Mouse (Mus musculus) urinary bladder, postnatal 4 days (tissue): Measurements from ENCODE around the gene Cyp4x1.

Experiments used
- DNase-seq, 2 experiments: peaks; one replicate each; pipeline ENCODE4 v3.0.0; 2021 to 2022; ENCODE audit warnings: low spot score in 2 of 2

Gene Cyp4x1

DNA sequence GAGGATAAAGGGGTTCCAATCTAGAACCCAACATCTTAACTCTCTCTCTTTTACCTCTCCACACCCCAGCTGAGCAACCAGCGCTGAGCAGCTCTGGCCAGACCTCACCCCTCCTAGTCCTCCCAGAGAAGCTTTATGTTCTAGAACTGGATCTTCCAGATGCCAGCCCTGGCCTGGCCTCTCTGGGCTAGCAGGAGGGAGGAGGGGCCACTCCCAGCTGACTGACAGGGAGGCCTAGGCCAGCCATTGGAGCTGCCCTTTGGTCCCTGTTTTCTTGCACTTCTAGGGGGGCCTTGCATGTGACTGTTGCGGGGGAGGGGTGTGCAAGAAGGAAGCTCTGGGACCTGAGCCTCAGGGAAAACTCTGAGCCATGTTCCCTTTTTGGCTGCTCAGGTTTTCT lies 43.5 kb downstream of the Cyp4x1 start:
- no peak for DNase-seq

DNA sequence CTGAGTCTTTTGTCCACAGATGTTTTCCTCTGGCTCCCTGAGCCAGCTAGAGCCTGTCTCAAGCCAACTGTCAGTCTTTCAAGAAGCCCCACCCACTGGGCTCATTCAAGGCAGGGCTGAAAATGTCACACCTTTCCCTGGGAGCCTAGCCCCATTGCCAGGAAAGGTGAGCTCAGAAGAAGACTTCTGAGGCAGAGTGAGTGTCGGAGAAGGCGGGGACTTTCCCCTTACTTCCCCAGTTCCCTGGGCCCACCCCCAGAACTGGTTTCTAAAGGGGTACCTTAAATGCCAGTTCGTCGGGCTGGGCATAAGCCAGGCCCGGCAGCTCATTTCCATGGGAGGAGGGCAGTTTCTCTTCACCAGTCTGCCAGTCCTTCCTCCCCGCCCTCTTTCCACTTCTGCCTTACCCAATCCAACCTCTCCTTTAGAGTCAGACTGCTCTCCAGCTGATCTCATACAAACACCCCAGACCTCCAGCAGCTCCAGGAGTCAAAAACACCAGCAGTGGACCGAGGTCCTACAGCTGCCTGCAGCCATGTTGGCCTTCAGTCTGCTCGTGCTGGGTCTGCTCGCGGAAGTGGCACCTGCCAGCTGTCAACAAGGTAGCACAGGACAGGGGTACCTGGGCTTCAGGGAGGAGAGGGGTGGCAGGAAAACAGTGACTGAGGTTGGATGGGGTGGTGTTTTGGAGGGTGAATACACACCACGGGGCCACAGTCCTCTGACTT lies 45.3 kb downstream of the Cyp4x1 start, which contains the start of gene Pdzk1ip1:
Pdzk1ip1 (plus strand) TSS at position 98 of the 728 bp plus-strand sequence.
- no peak for DNase-seq

- DNase-seq = no peak
Measured at GRCm38 (mm10) chr4:115086763-115087415, 47.2 kb downstream of the Cyp4x1 start.

DNA sequence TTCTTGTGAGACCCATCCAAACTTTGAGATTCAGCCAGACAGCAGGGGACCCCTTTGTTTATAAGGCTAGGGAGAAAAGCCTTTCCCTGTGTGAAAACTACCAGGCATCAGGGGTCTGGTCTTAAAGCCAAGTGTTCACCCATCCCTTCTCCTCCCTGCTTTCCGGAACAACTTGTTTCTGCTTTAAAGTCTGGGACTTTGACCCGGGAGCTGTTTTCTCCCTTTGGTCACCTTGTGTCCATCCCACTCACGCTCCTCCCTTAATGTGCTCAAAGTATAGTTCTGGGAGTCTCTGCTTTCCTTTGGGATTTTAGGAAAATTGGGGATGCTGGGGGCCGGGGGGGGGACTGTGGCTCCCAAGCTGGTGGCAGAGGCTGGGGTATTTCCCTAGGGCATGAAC lies 47.8 kb downstream of the Cyp4x1 start:
- no peak for DNase-seq

DNA sequence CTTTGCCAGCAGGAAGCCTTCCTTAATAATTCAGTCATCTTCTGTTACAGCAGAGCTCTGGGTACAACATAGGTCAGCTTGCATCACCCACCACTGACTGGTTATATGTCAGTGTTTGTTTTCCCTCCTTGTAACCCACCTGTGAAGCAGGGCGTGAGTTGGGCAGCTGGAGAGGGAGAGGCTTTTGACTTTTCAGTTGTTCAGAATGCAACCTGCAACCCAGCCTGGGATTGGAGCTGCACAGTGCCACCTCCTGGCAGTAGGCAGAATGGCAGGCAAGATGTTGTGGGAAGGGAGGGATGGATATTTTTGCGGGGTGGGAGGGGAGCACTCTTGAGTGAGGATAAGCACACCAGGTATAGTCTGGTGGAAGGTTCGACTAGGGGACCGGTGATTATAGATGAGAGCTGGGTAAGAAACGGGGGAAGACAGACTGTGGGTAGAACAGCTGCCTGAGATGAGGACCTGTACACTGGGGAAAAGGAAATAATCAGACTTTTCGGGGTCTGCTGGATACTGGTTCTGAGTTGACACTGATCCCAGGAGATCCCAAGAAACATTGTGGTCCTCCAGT lies 48.5 kb downstream of the Cyp4x1 start:
- DNase-seq = no peak

DNA sequence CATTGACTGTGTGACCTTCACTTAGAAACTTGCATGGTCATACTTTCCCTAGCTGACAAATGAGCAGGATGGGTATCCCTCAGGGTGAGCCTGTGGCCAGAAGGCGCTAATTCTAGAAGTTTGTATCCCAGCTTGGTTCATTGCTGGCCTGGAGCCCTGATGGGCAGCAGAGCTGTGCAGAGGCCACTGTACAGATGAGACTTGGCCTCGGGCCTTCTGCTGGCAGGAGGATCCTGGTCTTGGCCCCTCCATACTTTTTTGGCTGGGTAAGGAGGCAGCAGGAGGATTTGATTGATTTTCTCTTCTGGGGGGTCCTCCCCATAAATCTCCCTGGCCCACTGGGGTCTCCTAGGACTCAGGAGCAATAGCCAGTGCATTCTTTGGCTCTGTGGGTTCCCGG lies 51.0 kb downstream of the Cyp4x1 start:
- peak in 1 of 2 experiments; percentile 48 for DNase-seq

DNA sequence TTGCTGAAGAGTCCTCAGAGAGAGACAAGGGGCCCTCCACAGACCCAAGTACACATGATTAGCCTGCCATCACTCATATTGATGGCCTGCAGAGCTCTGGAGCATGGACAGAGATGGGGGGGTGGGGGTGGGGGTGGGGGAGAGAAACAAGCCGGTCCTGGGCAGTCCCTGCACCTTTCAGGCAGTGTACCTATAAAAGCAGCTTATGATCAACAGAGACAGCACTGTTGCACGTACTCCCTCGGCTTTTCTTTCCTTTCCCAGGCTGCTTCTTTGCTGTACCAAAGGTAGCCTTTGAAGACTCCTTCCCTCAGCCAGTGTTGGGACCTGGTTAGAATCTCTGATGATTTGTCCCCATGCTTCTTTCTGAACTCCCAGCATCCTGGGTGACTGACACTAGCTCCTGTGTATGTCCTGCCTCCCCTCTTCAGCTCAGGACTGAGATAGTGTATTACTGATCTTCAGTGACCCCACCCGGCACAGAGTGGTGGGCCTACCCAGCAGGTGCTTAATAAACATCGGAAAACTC lies 54.2 kb downstream of the Cyp4x1 start:
- DNase-seq = no peak

- DNase-seq = no peak
Measured at GRCm38 (mm10) chr4:115078892-115079820, 54.9 kb downstream of the Cyp4x1 start.

GRCm38 (mm10) chr4:115075204-115075915 lies 58.7 kb downstream of the Cyp4x1 start:
- DNase-seq = no peak

DNA sequence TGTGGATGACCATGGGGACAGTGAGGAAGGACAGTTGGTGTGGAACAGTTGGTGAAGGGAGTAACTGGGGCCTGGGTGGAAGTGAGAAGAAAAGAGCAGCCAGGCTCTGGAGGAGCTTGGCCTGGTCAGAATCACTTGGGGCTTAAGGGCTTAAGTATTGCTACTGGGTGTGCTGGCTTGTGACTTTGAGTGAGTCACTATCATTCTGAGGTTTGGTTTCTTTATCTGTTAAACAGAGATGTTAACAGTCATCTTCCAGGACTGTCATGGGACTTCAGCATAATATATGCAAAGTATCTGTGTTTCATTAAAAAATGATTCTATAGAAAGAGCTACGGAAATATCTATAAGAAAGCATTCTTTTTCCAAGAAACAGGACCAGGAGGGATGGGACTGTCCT lies 59.3 kb downstream of the Cyp4x1 start:
- no peak for DNase-seq

DNA sequence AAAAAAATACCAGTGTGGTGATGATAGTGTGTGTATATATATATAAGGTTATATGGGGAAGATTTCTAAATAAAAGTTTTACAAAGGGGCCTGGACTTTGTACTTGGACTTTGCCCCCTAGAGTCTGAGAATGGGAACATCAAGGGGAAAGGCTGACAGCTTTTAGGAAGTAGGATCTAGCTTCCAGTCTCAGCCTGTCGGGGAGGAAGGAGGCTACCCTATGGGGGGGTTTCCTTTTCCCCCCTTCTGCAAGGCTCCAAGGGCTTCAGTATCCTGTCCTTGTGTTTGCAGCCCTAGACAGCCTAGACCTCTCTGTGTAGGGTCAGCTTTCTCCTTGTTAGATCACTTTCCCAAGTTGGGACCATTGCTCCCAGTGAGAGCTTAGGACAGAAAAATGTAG lies 62.4 kb downstream of the Cyp4x1 start:
- DNase-seq = no peak

DNA sequence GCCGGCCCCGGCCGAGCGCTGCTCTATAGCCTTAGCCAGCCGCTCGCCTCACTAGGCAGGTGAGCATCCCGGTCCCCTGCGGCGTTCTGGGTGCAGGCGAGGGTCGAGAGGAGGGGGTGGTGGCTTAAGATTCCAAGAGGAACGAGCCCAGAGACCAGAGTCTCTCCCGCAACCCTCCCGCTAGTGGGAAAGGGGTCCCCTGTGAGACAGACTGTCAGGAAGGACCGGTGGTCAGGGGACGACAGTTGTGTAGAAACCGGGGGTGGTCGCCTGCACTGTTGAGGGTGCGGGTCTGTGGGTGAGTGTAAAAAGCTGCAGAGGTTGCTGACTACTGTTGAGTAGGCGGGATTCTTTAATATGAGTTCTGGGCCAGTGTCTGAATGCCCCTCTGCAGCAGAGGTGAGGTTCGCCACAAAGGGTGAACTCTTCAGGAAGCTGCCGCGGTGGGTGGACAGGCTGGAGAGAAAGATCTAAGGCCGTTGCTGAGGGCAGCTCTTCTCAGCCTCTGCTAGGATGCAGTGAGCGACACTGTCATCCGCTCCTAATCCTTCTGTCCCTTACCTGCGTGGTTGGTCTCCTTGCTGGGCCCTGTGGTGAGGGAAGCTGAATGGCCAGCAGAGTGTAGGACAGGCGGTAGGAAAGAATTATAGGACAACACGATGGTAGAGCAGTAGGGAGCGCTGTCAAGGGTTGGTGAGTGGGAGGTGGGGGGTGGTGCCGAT lies 70.4 kb downstream of the Cyp4x1 start:
- DNase-seq = no peak

- no peak for DNase-seq
Measured at GRCm38 (mm10) chr4:115062875-115063517, 71.1 kb downstream of the Cyp4x1 start.

DNA sequence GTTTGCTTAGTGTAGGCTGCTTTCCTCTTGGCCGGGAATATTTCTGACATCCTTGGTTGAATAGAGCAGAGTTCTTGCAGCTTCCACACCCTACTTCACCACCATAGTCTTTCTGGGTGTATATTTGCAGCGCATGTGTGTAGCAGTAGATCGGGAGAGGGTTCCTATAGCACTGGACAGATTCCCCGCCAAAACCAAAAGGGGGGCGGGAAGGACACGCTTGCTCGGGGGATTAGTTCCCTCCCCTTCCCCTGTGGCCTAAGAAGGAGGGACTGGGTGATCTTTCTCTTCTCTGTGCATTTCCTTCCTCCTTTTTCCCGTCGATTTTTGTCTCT lies 71.6 kb downstream of the Cyp4x1 start:
- no peak for DNase-seq

DNA sequence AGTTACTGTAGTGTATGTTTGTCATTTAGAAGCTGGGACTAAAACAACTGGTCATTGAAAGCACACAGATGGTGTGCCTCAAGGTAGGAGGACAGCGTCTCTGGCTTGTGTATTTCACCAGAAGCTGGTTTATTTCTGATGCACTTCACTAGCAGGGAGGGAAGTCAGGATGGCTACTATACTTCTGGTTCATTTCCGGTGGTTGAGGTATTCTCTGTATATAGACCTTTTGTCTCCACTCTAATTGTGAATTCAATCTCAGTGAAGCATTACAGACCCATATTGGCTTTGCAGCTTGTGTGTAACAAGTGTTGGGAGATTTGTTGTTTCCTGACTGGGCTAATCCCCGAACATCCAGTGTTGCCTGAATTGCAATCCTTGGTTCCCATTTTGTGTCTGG lies 73.3 kb downstream of the Cyp4x1 start:
- DNase-seq = no peak

- no peak for DNase-seq
Measured at GRCm38 (mm10) chr4:115059871-115060270, 74.2 kb downstream of the Cyp4x1 start.

DNA sequence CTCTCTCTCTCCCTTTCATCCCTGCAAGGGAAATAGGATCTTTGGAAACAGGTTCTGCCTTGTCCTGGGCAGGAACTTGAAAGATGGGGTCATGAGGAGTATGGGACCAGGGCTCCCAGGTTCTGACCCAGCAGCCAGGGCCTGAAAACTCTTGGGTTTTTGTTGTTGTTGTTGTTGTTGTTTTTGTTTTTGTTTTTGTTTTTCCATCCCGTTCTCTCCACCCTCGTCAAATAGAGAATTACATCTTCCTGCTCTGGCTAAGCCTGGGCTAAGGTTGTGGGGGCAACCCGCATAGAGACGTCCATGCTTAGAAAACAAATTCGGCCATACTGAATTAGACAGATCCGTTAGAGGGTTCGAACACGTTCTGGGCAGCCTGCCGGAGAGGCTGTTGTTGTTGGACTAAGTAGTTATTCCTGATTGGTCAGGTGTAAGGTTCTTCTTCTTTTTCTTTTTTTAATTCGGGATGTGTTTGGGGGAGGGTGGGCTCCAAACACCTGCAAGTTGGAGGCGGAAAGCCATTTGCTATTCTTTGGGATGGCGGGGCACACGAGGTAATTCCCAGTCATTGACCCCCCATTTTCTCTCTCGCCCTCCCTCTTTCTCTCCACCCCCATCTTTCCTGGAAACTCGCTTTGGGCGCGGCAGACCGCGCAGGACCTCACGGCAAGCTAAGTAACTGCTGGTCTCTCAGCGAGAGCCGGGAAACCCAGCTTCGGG lies 75.0 kb downstream of the Cyp4x1 start:
- DNase-seq = no peak

DNA sequence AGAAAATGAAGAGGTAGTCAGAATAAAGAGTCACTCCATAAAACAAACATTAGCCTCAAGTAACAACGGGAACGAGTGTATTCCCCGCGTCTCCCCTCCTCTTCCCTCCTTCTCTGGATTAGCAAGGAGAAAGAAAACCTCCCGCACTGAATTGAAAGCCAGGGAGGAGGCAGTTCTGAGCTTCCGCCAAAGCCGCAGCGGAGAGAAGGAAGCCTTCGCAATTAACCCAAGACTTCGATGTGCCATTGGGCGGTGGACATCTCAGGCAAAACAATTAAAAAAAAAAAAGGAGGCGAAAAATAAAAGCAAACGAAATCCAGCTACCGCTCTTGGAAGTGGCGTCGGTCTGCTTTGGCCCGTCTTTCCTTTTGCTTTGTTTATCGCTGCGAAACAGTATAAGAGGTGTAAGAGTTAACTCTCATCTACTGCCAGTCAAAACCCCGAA lies 75.7 kb downstream of the Cyp4x1 start:
- no peak for DNase-seq

DNA sequence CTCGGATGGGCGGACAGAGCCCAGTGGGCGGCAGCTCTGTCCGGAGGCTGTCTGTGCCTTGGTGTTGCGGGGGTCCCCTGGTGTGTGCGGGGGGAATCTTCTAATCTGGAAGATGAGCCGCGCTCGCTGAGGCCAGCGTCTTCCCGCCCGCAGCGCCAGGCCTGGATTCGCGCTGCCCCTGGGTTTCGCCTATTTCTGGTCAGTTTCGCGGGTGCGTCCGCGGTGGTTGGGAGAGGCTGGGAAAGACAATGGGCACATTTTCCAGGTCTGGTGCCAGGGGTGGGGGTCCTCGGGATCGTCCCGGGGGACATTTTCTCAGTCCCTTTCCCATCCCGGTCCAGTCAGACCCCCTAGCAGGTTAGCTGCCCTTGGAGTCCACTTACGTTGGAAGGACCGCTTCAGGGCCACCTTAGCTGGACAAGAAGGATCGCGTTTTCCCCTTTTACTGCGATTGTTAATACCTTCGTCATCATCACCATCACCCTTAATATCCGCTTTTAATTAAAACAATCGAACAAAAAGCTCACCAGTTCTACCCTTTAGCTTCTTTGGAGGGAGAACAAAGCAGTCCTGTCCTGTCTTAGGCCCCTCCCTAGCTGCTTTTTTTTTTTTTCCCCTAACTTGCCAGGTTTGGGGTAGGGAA lies 76.3 kb downstream of the Cyp4x1 start:
- no peak for DNase-seq
